Mouse (Mus musculus) T-cell, adult 2 months (primary cell): ENCODE results near the gene Drd1.

ENCODE experiments used
- DNase-seq: peaks from one replicate; pipeline ENCODE4 v3.0.0; 2022; ENCODE audit warnings: low spot score

Gene Drd1

GRCm38 (mm10) chr13:54055448-54055861 is at the start of gene Drd1:
Gene Drd1 (minus strand): TSS chr13:54055705.
- DNase-seq, result peak; percentile 64

- DNase-seq, result no peak
Observed at GRCm38 (mm10) chr13:54103866-54104265, 48.4 kb upstream of the Drd1 start.

- no peak for DNase-seq
Observed at GRCm38 (mm10) chr13:54103271-54103670, 47.8 kb upstream of the Drd1 start.

GRCm38 (mm10) chr13:54102061-54102460 is 46.6 kb upstream of the Drd1 start:
- no peak for DNase-seq

- DNase-seq, result no peak
Observed at GRCm38 (mm10) chr13:54101031-54101820, 45.7 kb upstream of the Drd1 start.

- no peak for DNase-seq
Observed at GRCm38 (mm10) chr13:54097797-54098196, 42.3 kb upstream of the Drd1 start.

- DNase-seq, result no peak
Observed at GRCm38 (mm10) chr13:54097227-54097626, 41.7 kb upstream of the Drd1 start.

- DNase-seq, result no peak
Observed at GRCm38 (mm10) chr13:54095721-54096120, 40.2 kb upstream of the Drd1 start.

GRCm38 (mm10) chr13:54094963-54095362 is 39.5 kb upstream of the Drd1 start:
- no peak for DNase-seq

GRCm38 (mm10) chr13:54094349-54094748 is 38.8 kb upstream of the Drd1 start:
- no peak for DNase-seq

GRCm38 (mm10) chr13:54091719-54092118 is 36.2 kb upstream of the Drd1 start:
- DNase-seq, result no peak

- DNase-seq, result no peak
Observed at GRCm38 (mm10) chr13:54085266-54085665, 29.8 kb upstream of the Drd1 start.

- no peak for DNase-seq
Observed at GRCm38 (mm10) chr13:54084826-54085225, 29.3 kb upstream of the Drd1 start.

- DNase-seq, result no peak
Observed at GRCm38 (mm10) chr13:54084178-54084577, 28.7 kb upstream of the Drd1 start.

GRCm38 (mm10) chr13:54082946-54083345 is 27.4 kb upstream of the Drd1 start:
- no peak for DNase-seq

- DNase-seq, result no peak
Observed at GRCm38 (mm10) chr13:54080785-54081184, 25.3 kb upstream of the Drd1 start.

GRCm38 (mm10) chr13:54079782-54080759 is 24.6 kb upstream of the Drd1 start:
- DNase-seq, result no peak

- DNase-seq, result no peak
Observed at GRCm38 (mm10) chr13:54077470-54078174, 22.1 kb upstream of the Drd1 start.

- DNase-seq, result no peak
Observed at GRCm38 (mm10) chr13:54076762-54077460, 21.4 kb upstream of the Drd1 start.

- DNase-seq, result no peak
Observed at GRCm38 (mm10) chr13:54076051-54076450, 20.5 kb upstream of the Drd1 start.

- no peak for DNase-seq
Observed at GRCm38 (mm10) chr13:54075416-54075815, 19.9 kb upstream of the Drd1 start.

- DNase-seq, result peak; percentile 5
Observed at GRCm38 (mm10) chr13:54073491-54073890, 18.0 kb upstream of the Drd1 start.
